Mouse (Mus musculus): ENCODE measurements around the gene Arpp19.

GRCm38 (mm10) chr9:75019181-75019580 lies 18.2 kb upstream of the Arpp19 start:
- TF ChIP-seq HCFC1 (IDR thresholded peaks at IDR 0.05; ENCODE audit: borderline replicate concordance, insufficient read depth, low read length) (no peak), MAFK (IDR thresholded peaks at IDR 0.05; ENCODE audit: insufficient read depth, low read depth, low read length) (no peak), ZC3H11A (IDR thresholded peaks at IDR 0.05; ENCODE audit: borderline replicate concordance, low read depth, low read length) (no peak), CHD2 (IDR thresholded peaks at IDR 0.05; ENCODE audit: low read depth, low read length) (no peak)
